Mouse (Mus musculus) kidney, adult 2 months (tissue): ENCODE data around the gene Mamstr. TPM values are rescaled to one million over a fixed set of nuclear protein-coding genes. Genes with fewer than 3 reads are reported as not detected.

Experiments used
- DNase-seq: peaks from one replicate; pipeline ENCODE4 v3.0.0; 2021
- H3K27ac ChIP-seq: fragments of 200-500 bp; 2 replicates; pipeline ENCODE4 v1.5.1; 2012; ENCODE audit warnings: low read depth, low read length, control low read depth, inconsistent platforms; ENCODE audit not compliant: insufficient read depth
- H3K27me3 ChIP-seq: fragments of 200-500 bp; replicated peaks from 2 replicates; pipeline ENCODE4 v1.6.1; 2012; ENCODE audit warnings: mild to moderate bottlenecking, moderate library complexity, low read length, inconsistent platforms; ENCODE audit not compliant: control insufficient read depth, insufficient read depth
- H3K36me3 ChIP-seq: fragments of 200-500 bp; 2 replicates; pipeline ENCODE4 v1.6.1; 2012; ENCODE audit warnings: mild to moderate bottlenecking, moderate library complexity, low read length, inconsistent platforms; ENCODE audit not compliant: control insufficient read depth, insufficient read depth
- H3K4me1 ChIP-seq: fragments of 200-500 bp; 2 replicates; pipeline ENCODE4 v1.6.1; 2011; ENCODE audit warnings: low read length; ENCODE audit not compliant: control insufficient read depth, insufficient read depth
- H3K4me3 ChIP-seq: fragments of 200-500 bp; 2 replicates; pipeline ENCODE4 v1.5.1; 2011; ENCODE audit warnings: mild to moderate bottlenecking, low read depth, low read length, control low read depth; ENCODE audit not compliant: insufficient read depth
- CTCF ChIP-seq: fragments of 200-500 bp; conservative IDR thresholded peaks from 2 replicates; pipeline ENCODE4 v1.5.1; 2011; ENCODE audit warnings: low read depth, mild to moderate bottlenecking, control low read depth, low read length, moderate library complexity, mixed read lengths; ENCODE audit not compliant: insufficient read depth, insufficient read length
- POLR2A ChIP-seq: fragments of 200-500 bp; IDR thresholded peaks from one replicate; pipeline ENCODE4 v1.6.1; 2011; ENCODE audit warnings: low read depth, low read length, control low read depth
- WGBS: fragments of 180-500 bp; shearing (Covaris S2); methylation state at CpG from one replicate; pipeline ENCODE4 v1.1.7; 2018; 5-methylcytosine and 5-hydroxymethylcytosine counted together
- polyA plus RNA-seq: library from polyadenylated mRNA; depleted of rRNA; stranded (reverse); fragments of >200 nt; gene quantifications from 2 replicates; pipeline ENCODE4 v1.2.3, GENCODE M21; 2012

The Mamstr gene
- polyA plus RNA-seq, 1 experiment, result 2.5 TPM

GRCm38 (mm10) chr7:45637710-45638109 lies 2.1 kb upstream of the Mamstr start:
- WGBS, result 94% methylated on average over 6 of the region's 6 CpGs

GRCm38 (mm10) chr7:45638623-45639401 lies 965 bp upstream of the Mamstr start:
- no peaks in the 10 kb centered on the region for H3K36me3 ChIP-seq
- 31% methylated on average over 29 of the region's 29 CpGs for WGBS
- no peak overlapping the region for H3K27ac ChIP-seq
- no peaks in the 10 kb centered on the region; the same call in 1 of the 2 replicates for H3K4me1 ChIP-seq
- peak; percentile 94 for DNase-seq
- H3K27me3 ChIP-seq, result no peaks in the 10 kb centered on the region
- H3K4me3 ChIP-seq, result no peak overlapping the region
- no peak for TF ChIP-seq CTCF
- no peak for TF ChIP-seq POLR2A

More at GRCm38 (mm10) chr7:45637710-45638109, 2.1 kb upstream of the Mamstr start:
- H3K36me3 ChIP-seq, result no peaks in the 10 kb centered on the region
- no peaks in the 10 kb centered on the region; the same call in 1 of the 2 replicates for H3K4me1 ChIP-seq
- no peak overlapping the region for H3K4me3 ChIP-seq
- TF ChIP-seq CTCF, result no peak
- DNase-seq, result no peak
- H3K27me3 ChIP-seq, result no peaks in the 10 kb centered on the region
- H3K27ac ChIP-seq, result no peak overlapping the region

- no peak overlapping the region for H3K4me3 ChIP-seq
- no peaks in the 10 kb centered on the region for H3K36me3 ChIP-seq
- peak overlapping the region; percentile 21; the same call in 1 of the 2 replicates for H3K27ac ChIP-seq
- WGBS, result 61% methylated on average over 19 of the region's 19 CpGs
- H3K27me3 ChIP-seq, result no peaks in the 10 kb centered on the region
- TF ChIP-seq CTCF (no peak), POLR2A (no peak)
- H3K4me1 ChIP-seq, result no peaks in the 10 kb centered on the region; the same call in 1 of the 2 replicates
- peak; percentile 52 for DNase-seq
These were observed 597 bp downstream of the Mamstr start for GRCm38 (mm10) chr7:45640191-45640957.

DNA sequence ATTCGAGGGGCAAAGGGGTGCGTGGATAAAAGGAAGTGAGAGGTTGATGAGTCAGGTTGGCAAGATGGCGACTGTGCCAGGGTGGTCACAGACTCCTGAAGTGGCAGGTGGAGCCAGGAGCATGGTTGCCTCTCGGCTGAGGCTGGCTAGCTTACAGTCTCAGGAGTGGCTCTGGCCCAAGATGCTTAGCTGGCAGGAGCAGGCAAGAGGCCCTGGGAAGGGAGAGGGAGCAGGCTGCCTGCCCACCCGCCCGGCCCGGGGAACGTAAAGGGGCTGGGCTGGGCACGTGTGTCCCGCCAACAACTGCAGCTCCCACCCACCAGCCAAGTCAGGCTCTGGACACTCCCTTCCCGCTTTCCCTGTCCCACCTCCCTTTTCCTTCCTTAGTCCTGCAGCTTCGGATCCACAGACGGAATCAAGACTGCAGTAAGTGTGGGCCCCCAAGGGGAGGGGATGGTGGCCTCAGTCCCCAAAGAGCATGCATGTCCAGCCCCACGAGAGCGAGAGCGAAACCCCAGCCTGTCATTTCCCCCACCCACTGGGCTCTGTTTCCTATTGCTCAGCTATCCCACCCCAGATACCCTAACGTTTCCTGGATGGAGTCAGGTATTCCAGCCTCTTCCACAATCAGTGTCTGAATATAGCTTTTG lies 1.7 kb downstream of the Mamstr start:
- Histone ChIP-seq H3K36me3 (no peaks in the 10 kb centered on the region), H3K27ac (peak overlapping the region; percentile 24; the same call in 1 of the 2 replicates), H3K4me1 (no peaks in the 10 kb centered on the region; the same call in 1 of the 2 replicates), H3K27me3 (no peaks in the 10 kb centered on the region), H3K4me3 (peak overlapping the region; percentile 41; the same call in 1 of the 2 replicates)
- TF ChIP-seq CTCF (no peak), POLR2A (no peak)
- WGBS, result 53% methylated on average over 17 of the region's 17 CpGs
- peak; percentile 49 for DNase-seq

- WGBS, result 69% methylated on average over 5 of the region's 5 CpGs
- Histone ChIP-seq H3K27me3 (no peaks in the 10 kb centered on the region), H3K36me3 (no peaks in the 10 kb centered on the region), H3K4me3 (peak overlapping the region; percentile 41; the same call in 1 of the 2 replicates), H3K4me1 (no peaks in the 10 kb centered on the region; the same call in 1 of the 2 replicates), H3K27ac (peak overlapping the region; percentile 24; the same call in 1 of the 2 replicates)
- DNase-seq, result no peak
- TF ChIP-seq CTCF, result no peak
- TF ChIP-seq POLR2A, result no peak
These were observed 2.3 kb downstream of the Mamstr start for GRCm38 (mm10) chr7:45642083-45642482.

DNA sequence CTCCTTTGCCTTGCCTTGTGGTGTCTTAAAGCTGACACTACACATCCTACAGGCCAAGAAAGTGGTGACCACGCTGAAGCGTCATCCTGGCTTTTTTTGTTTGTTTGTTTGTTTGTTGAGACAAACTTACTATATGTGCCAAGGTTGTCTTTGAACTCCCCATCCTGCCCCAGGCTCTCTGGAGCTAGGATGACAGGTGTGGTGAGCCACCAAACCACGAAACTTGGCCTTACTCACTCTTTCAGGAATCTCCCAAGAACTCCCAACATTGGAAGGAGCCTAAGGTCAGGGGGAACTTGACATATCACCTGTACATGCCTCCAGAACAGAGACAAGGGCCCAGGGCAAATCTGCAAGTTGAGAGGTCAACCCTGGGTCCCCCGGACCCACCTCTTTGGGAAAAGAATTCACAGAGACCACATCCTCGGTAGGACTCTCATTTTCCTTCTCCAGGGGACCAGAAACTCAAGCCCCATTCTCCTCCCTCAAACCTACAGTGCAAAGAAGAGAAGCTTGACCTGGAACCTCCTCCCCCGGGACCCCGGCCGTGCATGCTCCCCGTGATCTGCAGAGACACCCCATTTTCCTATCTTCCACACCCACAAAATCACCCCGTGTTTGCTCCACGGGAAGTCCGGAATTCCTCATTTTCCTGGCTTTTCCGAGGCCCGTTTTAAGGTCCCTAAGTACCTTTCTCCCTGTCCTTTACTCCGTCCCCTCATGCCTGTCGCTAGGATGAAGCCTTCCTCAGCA lies 2.9 kb downstream of the Mamstr start:
- no peak for DNase-seq
- H3K27ac ChIP-seq, result 0 out of 2 replicates have a peak overlapping the region, but pooled peaks have one; percentile 10
- no peaks in the 10 kb centered on the region; the same call in 1 of the 2 replicates for H3K4me1 ChIP-seq
- H3K36me3 ChIP-seq, result no peaks in the 10 kb centered on the region
- peak overlapping the region; percentile 48 for H3K4me3 ChIP-seq
- WGBS, result 48% methylated on average over 16 of the region's 16 CpGs
- H3K27me3 ChIP-seq, result no peaks in the 10 kb centered on the region
- TF ChIP-seq CTCF (no peak), POLR2A (no peak)
